Mouse (Mus musculus): ENCODE measurements around the gene Cypt15. TPM values are rescaled to one million over a fixed set of nuclear protein-coding genes. Genes with fewer than 3 reads are reported as not detected.
"Not testable (repeated sequence)": the region's sequence is repeated elsewhere in the genome, so short reads cannot be mapped to it uniquely, and the experiment has no call there.

Cypt15 gene
- total RNA-seq (2012; rRNA removed) (not detected in 2 replicates), total RNA-seq (2014; rRNA removed) (not detected in 2 replicates), polyA plus RNA-seq (2012; ENCODE audit: insufficient read length, low read depth) (not detected in 2 replicates)

- in situ Hi-C loops (cut with MboI; ENCODE audit: low pct_ligation_motif_present, low pct_unique_long_range_greater_than_20kb, low sequenced_read_pairs); dilution Hi-C loops (cut with MboI; ENCODE audit: extremely low pct_ligation_motif_present, extremely low pct_unique_long_range_greater_than_20kb, low sequenced_read_pairs): not testable (repeated sequence)
Measured at GRCm38 (mm10) chrX:39345967-39346366, at the start of gene Cypt15. TSS of gene Cypt15 (plus strand) at chrX:39346267.

GRCm38 (mm10) chrX:39370932-39371331 is 24.9 kb downstream of the Cypt15 start:
- in situ Hi-C loops (cut with MboI; ENCODE audit: low pct_ligation_motif_present, low pct_unique_long_range_greater_than_20kb, low sequenced_read_pairs), result no loop called here
- no peak overlapping the region for H3K4me3 ChIP-seq (replicated peaks in 1 of 3; ENCODE audit: low read depth in 2 of 3, low read length in 2 of 3, poor library complexity in 1 of 3)
- H3K4me1 ChIP-seq (ENCODE audit: control insufficient read depth in 1 of 2, insufficient read depth in 2 of 2), result no peaks in the 10 kb centered on the region
- dilution Hi-C loops (cut with MboI; ENCODE audit: extremely low pct_ligation_motif_present, extremely low pct_unique_long_range_greater_than_20kb, low sequenced_read_pairs), result no loop called here
- no peak for TF ChIP-seq BHLHE40 (IDR thresholded peaks at IDR 0.05; ENCODE audit: low read depth, low read length)
- TF ChIP-seq MXI1 (IDR thresholded peaks at IDR 0.05; ENCODE audit: low read depth, low read length), result no peak
- TF ChIP-seq RCOR1 (conservative IDR thresholded peaks at IDR 0.05; ENCODE audit: low read depth, low read length), result no peak
- no peak for TF ChIP-seq CHD1 (IDR thresholded peaks at IDR 0.05; ENCODE audit: low read depth, low read length)
- TF ChIP-seq ELF1 (IDR thresholded peaks at IDR 0.05; ENCODE audit: low read depth, low read length), result no peak
- TF ChIP-seq USF1 (IDR thresholded peaks at IDR 0.05; ENCODE audit: low read depth, low read length), result no peak
- TF ChIP-seq NRF1 (IDR thresholded peaks at IDR 0.05; ENCODE audit: low read depth, low read length), result no peak
- DNase-seq (ENCODE audit: extremely low read depth), result no peak
- no peak overlapping the region for H3K27ac ChIP-seq (ENCODE audit: insufficient read depth, low read depth)
- H3K27me3 ChIP-seq (replicated peaks), result no peaks in the 10 kb centered on the region
- no peaks in the 10 kb centered on the region for H3K36me3 ChIP-seq (replicated peaks in 1 of 2; ENCODE audit: control insufficient read depth in 1 of 2, insufficient read depth in 1 of 2, low read length in 1 of 2)
- no peaks in the 10 kb centered on the region for H3K79me2 ChIP-seq (replicated peaks; ENCODE audit: control insufficient read depth, extremely low read depth, insufficient read depth, poor library complexity, severe bottlenecking)
- no peaks in the 10 kb centered on the region for H3K9me3 ChIP-seq (replicated peaks; ENCODE audit: low read length)
- H3K9ac ChIP-seq (ENCODE audit: insufficient read depth, low read depth), result no peak overlapping the region
- H3K4me2 ChIP-seq (ENCODE audit: insufficient read depth, low read depth, poor library complexity, severe bottlenecking), result no peak overlapping the region

More at GRCm38 (mm10) chrX:39345967-39346366, at the start of gene Cypt15:
- not testable (repeated sequence) for H3K36me3 ChIP-seq (replicated peaks in 1 of 2; ENCODE audit: control insufficient read depth in 1 of 2, insufficient read depth in 1 of 2, low read length in 1 of 2); H3K4me3 ChIP-seq (replicated peaks in 1 of 3; ENCODE audit: low read depth in 2 of 3, low read length in 2 of 3, poor library complexity in 1 of 3); H3K79me2 ChIP-seq (replicated peaks; ENCODE audit: control insufficient read depth, extremely low read depth, insufficient read depth, poor library complexity, severe bottlenecking); H3K9ac ChIP-seq (ENCODE audit: insufficient read depth, low read depth); H3K9me3 ChIP-seq (replicated peaks; ENCODE audit: low read length); DNase-seq (ENCODE audit: extremely low read depth); H3K4me2 ChIP-seq (ENCODE audit: insufficient read depth, low read depth, poor library complexity, severe bottlenecking); H3K27me3 ChIP-seq (replicated peaks); H3K4me1 ChIP-seq (ENCODE audit: control insufficient read depth in 1 of 2, insufficient read depth in 2 of 2); H3K27ac ChIP-seq (ENCODE audit: insufficient read depth, low read depth)

GRCm38 (mm10) chrX:39378830-39379229 is 32.8 kb downstream of the Cypt15 start:
- no peak overlapping the region for H3K4me2 ChIP-seq (ENCODE audit: insufficient read depth, low read depth, poor library complexity, severe bottlenecking)
- H3K4me3 ChIP-seq (replicated peaks in 1 of 3; ENCODE audit: low read depth in 2 of 3, low read length in 2 of 3, poor library complexity in 1 of 3), result no peak overlapping the region
- H3K27me3 ChIP-seq (replicated peaks), result no peaks in the 10 kb centered on the region
- DNase-seq (ENCODE audit: extremely low read depth), result no peak
- no peaks in the 10 kb centered on the region for H3K4me1 ChIP-seq (ENCODE audit: control insufficient read depth in 1 of 2, insufficient read depth in 2 of 2)
- no peak overlapping the region for H3K9ac ChIP-seq (ENCODE audit: insufficient read depth, low read depth)
- H3K9me3 ChIP-seq (replicated peaks; ENCODE audit: low read length), result no peaks in the 10 kb centered on the region
- no peaks in the 10 kb centered on the region for H3K36me3 ChIP-seq (replicated peaks in 1 of 2; ENCODE audit: control insufficient read depth in 1 of 2, insufficient read depth in 1 of 2, low read length in 1 of 2)
- H3K27ac ChIP-seq (ENCODE audit: insufficient read depth, low read depth), result no peak overlapping the region
- no peaks in the 10 kb centered on the region for H3K79me2 ChIP-seq (replicated peaks; ENCODE audit: control insufficient read depth, extremely low read depth, insufficient read depth, poor library complexity, severe bottlenecking)
- in situ Hi-C loops (cut with MboI; ENCODE audit: low pct_ligation_motif_present, low pct_unique_long_range_greater_than_20kb, low sequenced_read_pairs) (no loop called here), dilution Hi-C loops (cut with MboI; ENCODE audit: extremely low pct_ligation_motif_present, extremely low pct_unique_long_range_greater_than_20kb, low sequenced_read_pairs) (no loop called here)
- TF ChIP-seq NRF1 (IDR thresholded peaks at IDR 0.05; ENCODE audit: low read depth, low read length) (no peak), SIN3A (IDR thresholded peaks at IDR 0.05; ENCODE audit: low read length) (no peak)
